Mouse (Mus musculus) kidney, postnatal 0 days (tissue): Measurements from ENCODE around the gene Ftcd. TPM values are rescaled to one million over a fixed set of nuclear protein-coding genes. Genes with fewer than 3 reads are reported as not detected.

Experiments used
- ATAC-seq: fragments of 200-750 bp; cut with Nextera tagmentation; replicated peaks from 2 replicates; pipeline ENCODE4 v1.8.0; 2017; ENCODE audit warnings: low read depth, moderate number of reproducible peaks, moderate TSS enrichment, moderate library complexity; ENCODE audit not compliant: low FRiP score
- DNase-seq: peaks from one replicate; pipeline ENCODE4 v3.0.0-alpha.2; 2016; ENCODE audit warnings: low spot score
- H3K27ac ChIP-seq: fragments of 300-500 bp; sonication (generic); 2 replicates; pipeline ENCODE4 v1.5.1; 2014; ENCODE audit warnings: mild to moderate bottlenecking
- H3K27me3 ChIP-seq: fragments of 300-500 bp; sonication (generic); 2 replicates; pipeline ENCODE4 v1.6.1; 2014; ENCODE audit warnings: low read length, mixed read lengths; ENCODE audit not compliant: insufficient read depth
- H3K36me3 ChIP-seq: fragments of 300-500 bp; sonication (generic); 2 replicates; pipeline ENCODE4 v1.6.1; 2014; ENCODE audit warnings: low read length, mixed read lengths; ENCODE audit not compliant: insufficient read depth
- H3K4me1 ChIP-seq: fragments of 300-500 bp; sonication (generic); replicated peaks from 2 replicates; pipeline ENCODE4 v1.6.1; 2014; ENCODE audit warnings: antibody characterized with exemption, low read length, mixed read lengths; ENCODE audit not compliant: insufficient read depth
- H3K4me2 ChIP-seq: fragments of 300-500 bp; sonication (generic); 2 replicates; pipeline ENCODE4 v1.6.1; 2014; ENCODE audit warnings: mild to moderate bottlenecking, low read length, moderate library complexity, mixed read lengths
- H3K4me3 ChIP-seq: fragments of 300-500 bp; sonication (generic); replicated peaks from 2 replicates; pipeline ENCODE4 v1.5.1; 2014; ENCODE audit warnings: low read depth, low read length
- H3K9ac ChIP-seq: fragments of 300-500 bp; sonication (generic); 2 replicates; pipeline ENCODE4 v1.6.1; 2014; ENCODE audit warnings: low read depth, low read length
- H3K9me3 ChIP-seq: fragments of 300-500 bp; sonication (generic); replicated peaks from 2 replicates; pipeline ENCODE4 v1.6.1; 2016; ENCODE audit warnings: low read length, inconsistent platforms, mixed read lengths
- CTCF ChIP-seq: IDR thresholded peaks from 2 replicates; pipeline ENCODE4 v1.5.1; 2016; ENCODE audit warnings: antibody characterized with exemption, low read depth, mild to moderate bottlenecking, moderate library complexity
- WGBS: fragments of 180-500 bp; shearing (Covaris S2); extraction: QIAGEN DNeasy Blood & Tissue Kit; methylation state at CpG from one replicate; pipeline ENCODE4 v1.1.7; 2014; 5-methylcytosine and 5-hydroxymethylcytosine counted together
- polyA plus RNA-seq: library from polyadenylated mRNA; unstranded; fragments of >200 nt; fragmentation: Nextera tagmentation; extraction: Ambion mirVana; gene quantifications from 2 replicates; pipeline ENCODE4 v1.2.1, GENCODE M21; 2015

Gene Ftcd
- polyA plus RNA-seq, 1 experiment from 2014 or later, result 0.20 TPM

DNA sequence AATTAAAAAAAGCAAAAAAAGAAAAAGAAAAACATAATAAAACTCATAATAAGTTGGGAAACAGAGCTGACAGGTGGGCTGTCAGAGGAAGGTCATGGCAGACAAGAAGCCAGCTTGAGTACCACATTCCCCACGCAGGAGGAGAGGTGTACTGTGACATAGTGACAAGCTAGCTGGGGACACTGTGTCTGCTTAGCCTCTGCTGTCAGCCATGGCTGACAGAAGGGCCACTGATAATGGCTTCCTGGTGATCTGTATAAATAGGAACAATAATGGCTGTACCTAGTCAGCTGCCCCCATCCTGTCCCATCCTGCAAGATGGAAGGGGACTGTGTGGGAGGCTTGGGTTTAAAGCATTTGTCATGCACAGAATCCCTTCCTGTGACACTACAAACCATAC is 10.7 kb downstream of the Ftcd start:
- H3K9ac ChIP-seq, result no peak overlapping the region
- H3K4me1 ChIP-seq, result no peaks in the 10 kb centered on the region
- no peak for ATAC-seq
- DNase-seq, result no peak
- no peak for TF ChIP-seq CTCF
- H3K9me3 ChIP-seq, result no peaks in the 10 kb centered on the region
- H3K4me2 ChIP-seq, result no peak overlapping the region
- H3K27ac ChIP-seq, result no peak overlapping the region
- no peak overlapping the region for H3K4me3 ChIP-seq
- 25% methylated on average over 1 of the region's 1 CpGs for WGBS
- H3K27me3 ChIP-seq, result no peaks in the 10 kb centered on the region
- no peaks in the 10 kb centered on the region for H3K36me3 ChIP-seq

DNA sequence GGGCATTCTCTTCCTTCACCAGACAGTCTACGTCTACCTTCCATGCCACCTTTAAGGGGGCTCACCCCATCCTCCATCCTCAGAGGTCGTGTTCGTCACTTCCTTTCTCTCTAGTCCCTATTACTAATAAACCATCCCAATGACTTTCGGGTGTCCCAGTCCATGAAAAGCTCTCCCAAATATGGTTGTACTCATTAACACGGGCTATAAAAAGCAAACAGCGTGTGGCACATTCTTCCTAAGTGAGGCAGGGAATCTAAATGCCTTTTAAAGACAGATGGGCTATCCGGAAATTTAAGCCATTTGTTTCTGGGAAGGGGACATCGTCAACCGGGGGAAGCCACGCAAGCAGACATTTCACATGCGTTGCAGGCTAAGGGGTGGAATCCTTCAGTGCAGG is 14.7 kb downstream of the Ftcd start:
- WGBS, result 39% methylated on average over 11 of the region's 11 CpGs
- Histone ChIP-seq H3K4me2 (no peak overlapping the region), H3K27ac (no peak overlapping the region), H3K9me3 (no peaks in the 10 kb centered on the region), H3K4me3 (no peak overlapping the region), H3K36me3 (no peaks in the 10 kb centered on the region), H3K4me1 (no peaks in the 10 kb centered on the region), H3K27me3 (no peaks in the 10 kb centered on the region), H3K9ac (no peak overlapping the region)
- peak; percentile 24 for DNase-seq
- no peak for ATAC-seq
- TF ChIP-seq CTCF, result no peak

DNA sequence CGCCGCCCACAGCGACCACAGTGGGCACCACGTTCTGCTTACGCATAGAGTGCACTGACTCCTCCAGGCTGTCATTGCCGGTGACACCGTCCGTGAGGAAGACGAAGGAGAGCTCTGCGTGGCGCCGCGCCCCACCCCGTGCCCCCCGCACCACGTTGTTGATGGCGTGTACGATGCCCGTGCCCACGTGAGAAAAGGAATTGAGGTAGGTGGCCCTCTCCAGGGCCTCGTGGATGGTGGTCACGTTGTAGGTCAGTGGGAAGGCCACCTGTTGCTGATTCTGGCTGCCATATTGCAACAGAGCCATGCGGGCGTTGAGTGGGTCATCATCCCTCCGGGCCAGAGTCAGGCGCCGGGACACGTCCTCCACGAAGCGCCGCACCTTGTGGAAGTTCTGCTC is 20.9 kb downstream of the Ftcd start:
- Histone ChIP-seq H3K4me1 (no peaks in the 10 kb centered on the region), H3K36me3 (no peaks in the 10 kb centered on the region), H3K27me3 (no peaks in the 10 kb centered on the region), H3K4me3 (no peak overlapping the region), H3K9ac (no peak overlapping the region), H3K4me2 (no peak overlapping the region), H3K9me3 (no peaks in the 10 kb centered on the region), H3K27ac (no peak overlapping the region)
- no peak for TF ChIP-seq CTCF
- no peak for ATAC-seq
- WGBS, result 92% methylated on average over 29 of the region's 31 CpGs
- no peak for DNase-seq

DNA sequence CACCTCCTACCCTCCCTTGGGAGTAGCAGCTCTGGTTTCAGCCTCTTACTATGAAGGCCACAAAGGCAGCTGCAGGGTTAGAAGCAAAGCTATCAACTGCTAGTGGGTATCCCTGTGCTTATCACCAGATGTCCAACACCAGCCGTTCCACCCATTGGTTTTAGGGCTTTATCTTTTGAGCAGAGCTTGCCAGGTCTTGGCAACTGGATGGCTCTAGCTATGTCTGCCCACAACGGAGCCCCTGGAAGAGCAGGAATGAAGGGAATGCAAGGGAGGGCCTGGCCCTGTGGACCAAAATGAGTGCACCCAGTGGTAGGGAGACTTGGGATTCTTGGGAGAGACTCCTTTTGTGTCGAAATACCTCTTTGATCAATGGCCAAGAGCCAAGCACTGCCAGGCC is 27.2 kb downstream of the Ftcd start:
- no peaks in the 10 kb centered on the region for H3K36me3 ChIP-seq
- H3K4me1 ChIP-seq, result no peaks in the 10 kb centered on the region
- DNase-seq (no peak), ATAC-seq (no peak)
- no peak overlapping the region for H3K4me3 ChIP-seq
- H3K27me3 ChIP-seq, result no peaks in the 10 kb centered on the region
- H3K4me2 ChIP-seq, result no peak overlapping the region
- H3K9ac ChIP-seq, result no peak overlapping the region
- 72% methylated on average over 3 of the region's 3 CpGs for WGBS
- no peak overlapping the region for H3K27ac ChIP-seq
- TF ChIP-seq CTCF, result no peak
- no peaks in the 10 kb centered on the region for H3K9me3 ChIP-seq

DNA sequence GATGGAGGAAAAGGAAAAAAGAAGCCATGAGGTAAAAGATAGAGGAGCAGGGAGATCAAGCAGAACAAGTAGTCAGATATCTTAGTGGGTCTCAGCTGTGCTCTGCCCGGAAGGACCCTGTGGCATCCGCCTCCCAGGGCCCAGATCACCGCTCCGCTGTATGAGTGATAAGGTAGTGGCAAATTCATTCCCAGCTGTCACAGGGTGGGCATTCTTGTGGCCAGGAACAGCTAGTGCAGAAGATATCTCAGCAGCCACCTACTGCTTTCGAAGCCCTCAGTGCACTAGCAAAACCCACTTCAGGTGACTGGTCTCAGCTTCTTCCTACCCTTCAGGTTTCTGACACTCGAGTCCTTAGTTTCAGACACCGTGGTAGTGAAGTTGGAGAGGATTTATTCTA is 37.0 kb downstream of the Ftcd start:
- Histone ChIP-seq H3K27me3 (no peaks in the 10 kb centered on the region), H3K4me1 (no peaks in the 10 kb centered on the region), H3K9me3 (no peaks in the 10 kb centered on the region), H3K4me2 (no peak overlapping the region), H3K36me3 (0 out of 2 replicates have a peak, but pooled peaks cover 2% of the 10 kb centered on the region), H3K9ac (no peak overlapping the region), H3K27ac (no peak overlapping the region), H3K4me3 (no peak overlapping the region)
- DNase-seq, result no peak
- no peak for ATAC-seq
- TF ChIP-seq CTCF, result no peak
- WGBS, result 88% methylated on average over 7 of the region's 7 CpGs

DNA sequence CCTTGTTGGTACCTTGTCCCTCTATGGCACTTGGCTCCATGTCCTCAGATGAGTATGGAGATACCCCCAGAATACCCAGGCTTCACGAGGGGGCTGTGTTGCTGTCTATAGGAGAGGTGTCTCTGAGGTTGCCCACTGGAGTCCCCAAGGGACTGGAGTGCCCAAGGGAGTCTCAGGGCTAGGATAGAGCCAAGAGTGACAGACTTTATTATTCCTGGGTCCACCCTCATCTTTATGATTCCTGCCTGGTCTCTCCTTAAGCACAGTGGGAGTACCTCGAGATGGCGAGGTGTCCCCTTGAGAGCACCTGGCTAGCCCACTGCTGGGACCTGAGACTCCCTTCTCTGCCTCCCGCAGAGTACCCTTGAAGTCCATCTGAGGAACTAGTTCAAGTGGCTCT is 47.0 kb downstream of the Ftcd start:
- Histone ChIP-seq H3K27ac (no peak overlapping the region), H3K4me1 (no peaks in the 10 kb centered on the region), H3K9me3 (no peaks in the 10 kb centered on the region), H3K4me3 (peak overlapping the region; percentile 39), H3K36me3 (no peaks in the 10 kb centered on the region), H3K4me2 (peak overlapping the region; percentile 56), H3K27me3 (no peaks in the 10 kb centered on the region), H3K9ac (peak overlapping the region; percentile 58; the same call in 1 of the 2 replicates)
- TF ChIP-seq CTCF, result no peak
- WGBS, result 72% methylated on average over 4 of the region's 4 CpGs
- ATAC-seq (no peak), DNase-seq (no peak)
